Mouse (Mus musculus): ENCODE measurements around the gene Nppb. TPM values are rescaled to one million over a fixed set of nuclear protein-coding genes. Genes with fewer than 3 reads are reported as not detected.
A peak's percentile ranks its signal among the peaks of the same experiment; 100 is the strongest.

Nppb gene
- total RNA-seq, 2 experiments from 2014 or later = 204 to 360 TPM

DNA sequence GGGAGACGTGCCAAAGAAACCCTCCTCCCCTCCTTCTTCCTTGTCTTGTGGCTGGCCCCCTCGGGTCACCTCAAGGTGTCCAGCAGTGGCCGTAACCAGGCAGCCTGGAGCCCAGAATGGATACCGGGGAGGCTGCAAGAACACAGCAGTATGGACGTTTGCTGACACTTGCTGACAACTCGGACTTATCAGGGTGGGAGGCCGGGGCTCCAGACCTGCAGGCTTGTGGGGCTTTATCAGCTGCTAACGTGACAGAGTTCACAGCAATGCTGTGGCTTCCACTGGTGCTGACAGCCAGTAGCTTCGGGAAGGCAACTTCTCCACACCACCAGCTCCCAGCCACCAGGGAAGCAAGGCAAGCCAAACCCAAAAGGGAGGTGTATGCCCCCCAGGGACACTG is 16.3 kb upstream of the Nppb start:
- peak; percentile 52 to 70 for DNase-seq
- intact Hi-C loops (cut with DNase I) = no loop called here

DNA sequence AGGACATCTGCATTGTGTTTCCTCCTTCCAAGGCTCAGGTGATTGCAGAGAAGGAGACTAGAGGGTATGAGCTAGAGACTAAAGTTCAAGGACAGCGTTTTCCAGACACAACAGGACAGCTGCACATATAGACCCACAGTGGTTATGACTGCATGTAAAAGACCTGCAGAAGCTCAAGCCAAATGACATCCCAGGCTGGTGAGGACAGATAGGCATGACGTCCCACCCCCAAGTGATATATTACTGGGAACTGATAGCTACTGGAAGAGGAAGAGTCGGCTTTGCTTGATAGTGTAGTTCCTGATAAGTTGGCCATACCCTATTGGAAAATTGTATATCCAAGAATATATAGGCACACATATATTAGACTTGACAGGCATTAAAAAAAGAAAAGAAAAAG is 9.4 kb upstream of the Nppb start:
- intact Hi-C loops (cut with DNase I) = no loop called here
- no peak for DNase-seq

DNA sequence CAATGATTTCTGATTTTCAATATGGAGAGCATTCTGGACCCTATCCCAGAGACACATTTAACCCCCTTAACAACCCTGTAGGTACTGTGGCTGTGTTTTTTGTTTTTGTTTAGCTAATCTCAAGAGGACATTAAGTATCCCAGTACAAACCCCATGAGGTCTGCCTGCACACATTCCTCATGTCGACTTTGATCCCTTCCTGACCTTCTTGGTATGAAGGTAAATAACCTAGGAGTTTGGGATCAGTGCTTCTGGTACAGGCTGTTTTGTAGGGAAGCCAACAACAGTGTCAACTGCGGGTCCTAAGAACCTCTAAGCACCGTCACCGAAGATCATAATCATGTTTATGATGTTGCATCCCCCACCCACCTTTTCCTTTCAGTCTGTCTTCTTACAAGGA is 7.9 kb upstream of the Nppb start:
- intact Hi-C loops (cut with DNase I) = no loop called here
- no peak for DNase-seq

DNA sequence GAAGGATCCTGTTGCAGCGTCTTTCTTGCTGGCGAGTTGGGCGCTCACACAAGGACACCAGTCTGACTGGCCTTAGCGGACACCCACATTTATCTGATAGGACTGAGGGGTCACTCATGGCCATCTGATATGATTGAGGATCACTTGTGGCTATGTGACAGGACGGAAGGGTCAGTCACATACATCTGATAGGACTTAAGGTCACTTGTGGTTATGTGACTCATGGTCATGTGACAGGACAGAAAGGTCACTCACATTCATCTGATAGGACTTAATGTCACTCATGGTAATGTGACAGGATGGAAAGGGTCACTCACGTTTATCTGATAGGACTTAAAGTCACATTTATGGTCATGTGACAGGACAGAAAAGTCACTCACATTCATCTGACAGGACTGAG is 7.2 kb upstream of the Nppb start:
- intact Hi-C loops (cut with DNase I) = no loop called here
- DNase-seq = no peak

DNA sequence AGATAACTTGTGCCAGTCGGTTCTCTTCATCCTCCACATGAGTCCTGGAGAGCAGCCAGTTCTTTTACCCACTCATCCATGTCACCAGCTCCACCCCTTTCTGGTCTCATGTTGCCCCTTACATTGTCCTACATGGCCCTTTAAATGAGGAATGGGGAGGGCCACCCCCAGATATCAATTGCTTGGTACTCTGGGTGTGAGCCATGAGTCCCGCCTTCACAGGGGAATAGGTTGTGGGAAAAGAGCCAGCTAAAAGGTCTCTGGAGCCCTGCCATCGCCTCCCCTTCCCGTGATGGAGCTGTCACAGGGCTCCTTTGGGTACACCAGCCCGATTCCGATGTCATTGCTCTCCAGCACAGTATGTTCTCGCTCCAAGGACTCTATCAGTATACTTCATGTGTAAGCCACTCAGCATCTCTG is 6.1 kb upstream of the Nppb start:
- peak in 1 of 2 experiments; percentile 69 for DNase-seq
- intact Hi-C loops (cut with DNase I) = no loop called here

DNA sequence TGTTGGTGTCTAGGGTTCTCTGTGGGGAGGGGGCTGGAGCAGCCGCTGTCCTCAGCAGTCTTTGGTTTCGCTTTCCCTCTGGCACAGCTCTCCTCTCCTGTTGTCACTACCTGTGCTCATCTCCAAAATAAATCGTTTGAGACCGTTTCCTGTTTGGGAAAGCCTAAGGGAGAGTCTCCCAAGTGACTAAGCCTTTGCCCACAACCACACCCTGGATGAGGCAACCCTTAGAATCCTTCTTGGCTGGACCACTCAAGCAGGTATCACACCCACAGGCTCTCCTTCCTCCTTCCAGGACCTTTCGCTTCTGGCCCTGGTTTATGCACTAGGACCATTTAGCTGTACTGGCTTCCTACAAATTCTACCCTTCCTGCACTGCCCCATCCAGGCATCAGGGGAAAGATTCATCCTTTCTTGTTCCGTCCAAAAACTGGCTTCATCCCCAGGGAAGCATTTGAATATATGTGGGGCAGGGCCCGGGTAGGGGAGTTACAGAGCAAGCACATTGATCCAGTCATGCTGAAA is 8.0 kb downstream of the Nppb start:
- DNase-seq = no peak

DNA sequence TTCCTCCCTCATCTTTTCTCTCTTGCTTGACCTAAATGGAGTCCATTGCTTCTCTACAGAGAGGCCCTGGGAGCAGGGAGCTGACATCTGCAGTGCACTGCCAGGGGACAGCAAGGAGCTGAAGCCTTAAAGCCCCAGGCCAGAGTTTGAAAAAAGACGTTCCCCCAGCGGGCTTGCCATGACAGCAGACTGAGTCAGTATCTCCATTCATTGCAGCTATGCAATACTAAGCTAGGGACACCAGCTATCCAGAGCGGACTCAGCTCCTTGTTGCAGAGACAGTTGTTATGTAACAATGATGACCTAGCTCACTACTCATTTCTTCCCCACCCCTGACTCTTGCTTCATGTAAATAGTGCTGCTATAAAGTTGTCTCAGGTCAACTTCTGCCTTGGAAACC is 9.7 kb downstream of the Nppb start:
- no peak for DNase-seq
- intact Hi-C loops (cut with DNase I) = no loop called here

More for the DNA sequence above, 8.0 kb downstream of the Nppb start:
- intact Hi-C loops (cut with DNase I) = no loop called here

DNA sequence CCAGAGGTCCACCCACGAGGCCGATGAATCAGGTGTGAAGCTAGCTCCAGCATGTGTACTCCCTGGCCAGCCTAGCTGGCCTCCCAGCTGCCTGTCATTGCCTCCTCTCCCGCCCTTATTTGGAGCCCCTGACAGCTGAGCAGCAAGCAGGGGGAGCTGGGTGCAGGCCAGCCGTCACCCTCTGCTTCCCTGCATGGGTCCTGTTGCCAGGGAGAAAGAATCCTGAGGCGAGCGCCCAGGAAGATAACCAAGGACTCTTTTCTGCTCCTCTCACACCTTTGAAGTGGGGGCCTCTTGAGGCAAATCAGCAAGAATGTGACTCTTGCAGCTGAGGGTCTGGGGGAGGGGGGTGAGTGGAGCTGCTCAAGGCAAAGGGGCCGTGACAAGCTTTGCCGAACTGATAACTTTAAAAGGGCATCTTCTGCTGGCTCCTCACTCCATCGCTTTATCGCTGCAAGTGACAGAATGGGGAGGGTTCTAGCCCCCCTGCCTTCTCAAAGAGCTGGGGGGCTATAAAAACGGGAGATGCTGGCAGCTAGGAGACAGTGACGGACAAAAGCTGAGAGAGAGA is 14.7 kb downstream of the Nppb start, which contains the start of gene Nppa:
Gene Nppa (plus strand): TSS at position 521 of the 571 bp plus-strand sequence.
- peak; percentile 23 to 40 for DNase-seq
- intact Hi-C loops (cut with DNase I) = no loop called here

DNA sequence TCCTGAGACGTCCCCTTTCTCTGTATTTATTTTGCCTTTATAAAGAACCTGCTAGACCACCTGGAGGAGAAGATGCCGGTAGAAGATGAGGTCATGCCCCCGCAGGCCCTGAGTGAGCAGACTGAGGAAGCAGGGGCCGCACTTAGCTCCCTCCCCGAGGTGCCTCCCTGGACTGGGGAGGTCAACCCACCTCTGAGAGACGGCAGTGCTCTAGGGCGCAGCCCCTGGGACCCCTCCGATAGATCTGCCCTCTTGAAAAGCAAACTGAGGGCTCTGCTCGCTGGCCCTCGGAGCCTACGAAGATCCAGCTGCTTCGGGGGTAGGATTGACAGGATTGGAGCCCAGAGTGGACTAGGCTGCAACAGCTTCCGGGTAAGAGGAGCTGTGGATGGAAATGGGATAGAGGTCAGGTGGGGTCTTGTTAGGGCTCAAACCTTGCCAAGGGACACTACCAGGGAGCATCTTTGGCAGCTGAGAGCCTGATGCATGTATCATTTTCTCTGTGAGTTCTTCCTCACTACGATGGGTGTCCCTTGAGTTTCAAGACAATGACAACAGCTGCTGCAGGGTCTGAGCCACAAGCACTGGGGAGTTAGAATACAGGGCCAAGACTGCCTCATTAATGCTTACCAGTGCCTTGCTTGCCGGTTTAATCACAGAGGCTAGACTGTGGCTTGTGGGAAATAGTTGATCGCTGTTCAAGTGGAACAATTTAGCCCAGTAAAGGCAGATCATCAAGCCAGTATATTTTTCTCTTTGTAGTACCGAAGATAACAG is 15.6 kb downstream of the Nppb start:
- intact Hi-C loops (cut with DNase I) = no loop called here
- no peak for DNase-seq

DNA sequence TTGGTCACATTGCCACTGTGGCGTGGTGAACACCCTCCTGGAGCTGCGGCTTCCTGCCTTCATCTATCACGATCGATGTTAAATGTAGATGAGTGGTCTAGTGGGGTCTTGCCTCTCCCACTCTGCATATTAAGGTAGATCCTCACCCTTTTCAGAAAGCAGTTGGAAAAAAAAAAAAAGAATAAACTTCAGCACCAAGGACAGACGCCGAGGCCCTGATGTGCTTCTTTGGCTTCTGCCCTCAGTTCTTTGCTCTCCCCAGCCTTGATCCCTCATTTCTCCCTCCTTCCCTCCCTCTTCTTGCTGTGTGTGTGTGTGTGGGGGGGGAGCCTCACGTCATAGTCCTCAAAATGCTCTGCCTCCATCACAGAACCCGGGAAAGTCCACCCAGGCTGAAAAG is 16.3 kb downstream of the Nppb start:
- DNase-seq = peak in 1 of 2 experiments; percentile 33
- intact Hi-C loops (cut with DNase I) = no loop called here

DNA sequence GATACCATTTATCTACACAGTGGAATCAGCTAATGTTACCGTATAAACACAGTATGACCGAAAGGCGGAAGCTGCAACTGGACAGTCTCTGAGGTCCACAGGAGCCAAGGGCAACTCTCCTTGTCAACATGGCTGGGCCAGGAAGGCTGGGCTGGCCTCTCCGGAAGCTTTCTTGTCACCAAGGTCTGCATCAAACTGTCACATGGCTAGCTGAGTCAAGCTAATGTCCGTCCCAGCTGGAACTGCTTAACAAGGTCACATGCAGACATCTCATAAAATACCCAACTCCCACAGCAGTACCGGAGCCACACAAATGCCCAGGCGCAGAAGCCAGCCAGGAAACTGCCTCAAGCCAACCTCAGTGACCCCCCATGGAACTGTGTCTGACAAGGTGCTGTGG is 18.8 kb downstream of the Nppb start:
- DNase-seq = peak; percentile 16 to 46
- intact Hi-C loops (cut with DNase I) = no loop called here

DNA sequence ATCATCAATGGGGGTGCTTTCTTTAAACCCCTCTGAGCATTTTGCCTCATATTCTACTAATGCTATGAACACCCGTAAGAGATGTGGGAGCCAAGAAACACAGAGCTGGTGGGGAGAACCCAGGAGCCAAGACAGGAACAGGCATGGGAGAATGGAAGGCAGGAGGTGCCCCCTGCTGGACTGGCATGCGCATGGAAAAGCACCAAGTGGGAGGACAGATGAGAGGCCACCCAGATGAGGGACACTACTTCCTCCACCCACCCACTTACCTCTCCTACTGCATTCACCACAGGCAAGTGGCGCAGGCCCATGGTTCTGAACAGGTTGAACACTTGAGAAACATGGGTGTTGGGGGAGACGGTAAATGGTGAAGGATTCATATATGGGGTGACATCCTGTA is 22.8 kb downstream of the Nppb start:
- intact Hi-C loops (cut with DNase I) = loop anchor here (1.0 kb wide), 1 partner anchor 48 kb away; no protein-coding TSS in a partner anchor
- DNase-seq = peak; percentile 75 to 80

DNA sequence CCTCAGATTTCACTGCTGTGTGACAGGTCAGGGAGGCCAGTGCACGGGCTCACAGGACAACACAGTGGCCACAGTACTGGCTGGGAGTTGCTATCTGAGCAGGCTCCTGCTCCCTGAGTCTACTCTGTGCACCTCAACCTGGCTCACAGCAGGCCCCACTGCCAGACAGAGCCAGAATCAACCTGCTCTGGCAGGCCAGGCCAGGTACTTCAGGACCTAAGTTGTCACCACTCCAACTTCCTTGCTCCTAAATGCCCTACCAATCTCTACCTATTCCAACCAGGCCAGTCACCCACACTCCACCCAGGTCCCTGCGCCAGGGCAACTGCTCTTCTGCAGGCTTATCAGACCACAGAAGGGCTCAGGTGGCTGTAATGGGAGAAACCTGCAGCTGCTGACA is 24.1 kb downstream of the Nppb start:
- no peak for DNase-seq
- intact Hi-C loops (cut with DNase I) = no loop called here

DNA sequence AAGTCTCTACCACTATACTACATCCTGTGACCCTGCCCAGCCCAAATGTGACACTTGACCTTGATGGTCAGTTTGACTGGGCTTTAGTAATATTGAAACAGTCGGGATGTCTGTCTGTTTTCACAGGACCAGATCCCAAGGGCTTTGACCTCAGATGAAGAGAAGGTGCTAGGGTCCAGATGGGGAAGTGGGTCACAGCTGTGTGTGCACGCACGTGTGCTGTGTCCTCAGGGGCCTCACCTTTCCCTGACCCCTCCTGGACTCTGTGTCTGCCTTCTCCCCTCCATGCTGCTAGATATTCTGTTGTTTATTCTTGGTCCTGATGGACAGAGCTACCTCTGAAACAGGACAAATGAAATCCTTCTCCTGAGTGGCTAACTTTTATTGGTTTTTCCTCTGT is 25.7 kb downstream of the Nppb start:
- intact Hi-C loops (cut with DNase I) = no loop called here
- no peak for DNase-seq

DNA sequence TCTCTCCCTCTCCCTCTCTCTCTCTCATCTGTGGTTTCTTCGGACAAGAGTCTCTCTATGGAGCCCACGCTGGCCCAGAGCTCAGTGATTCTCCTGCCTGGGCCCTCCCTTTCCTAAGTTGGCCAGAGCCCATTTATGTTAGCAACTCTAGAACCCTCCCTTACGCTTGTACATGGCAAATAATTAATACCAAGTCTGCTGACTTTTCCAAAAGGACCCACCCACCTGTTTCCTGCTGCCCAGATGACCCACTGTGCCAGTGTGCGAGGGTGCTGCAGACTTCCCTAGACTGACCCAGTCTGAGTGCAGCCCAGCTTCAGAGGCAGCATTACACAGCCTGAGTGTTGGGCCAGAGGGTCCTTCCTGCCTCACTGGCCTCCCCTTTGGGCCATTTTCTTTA is 26.6 kb downstream of the Nppb start:
- intact Hi-C loops (cut with DNase I) = no loop called here
- DNase-seq = no peak

DNA sequence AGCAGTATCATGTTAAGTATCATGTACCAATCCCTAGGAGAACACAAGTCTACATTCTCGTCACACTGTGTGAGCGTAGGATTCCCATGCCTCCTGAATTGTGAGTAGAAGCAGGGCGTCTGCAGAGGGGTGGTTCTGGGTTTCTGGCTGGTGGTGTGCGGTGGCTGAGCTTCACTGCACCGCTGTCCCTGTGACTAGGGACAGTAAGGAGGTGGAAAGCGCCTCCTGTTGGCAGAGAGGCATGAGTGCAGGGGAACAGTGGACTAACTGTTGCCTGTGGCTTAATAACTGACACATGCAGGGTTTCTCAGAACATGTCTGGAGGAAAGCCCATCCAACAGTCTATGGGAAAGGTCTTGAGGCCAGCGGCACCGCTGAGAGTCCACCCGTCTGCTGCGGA is 29.8 kb downstream of the Nppb start:
- peak in 1 of 2 experiments; percentile 23 for DNase-seq

DNA sequence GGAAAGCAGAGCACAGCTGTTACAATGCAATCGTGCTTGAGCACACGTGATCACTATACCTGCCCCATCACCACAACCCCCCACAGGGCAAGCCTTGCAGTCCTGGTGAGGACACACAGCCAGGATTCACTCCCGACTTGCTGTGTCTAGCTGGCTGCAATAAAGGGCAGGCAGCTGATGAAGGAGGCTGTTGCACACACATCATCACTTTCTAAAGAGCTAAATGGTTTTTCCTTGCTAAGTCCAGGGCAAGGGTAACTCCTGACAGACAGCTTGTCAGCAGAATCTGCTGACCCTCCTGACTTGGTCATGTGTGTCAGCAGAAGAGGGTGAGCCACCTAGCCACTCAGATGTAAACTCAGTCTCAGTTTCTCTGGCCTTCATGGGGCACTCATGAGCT is 31.4 kb downstream of the Nppb start:
- no peak for DNase-seq
- intact Hi-C loops (cut with DNase I) = no loop called here

More for the DNA sequence above, 29.8 kb downstream of the Nppb start:
- intact Hi-C loops (cut with DNase I) = no loop called here

DNA sequence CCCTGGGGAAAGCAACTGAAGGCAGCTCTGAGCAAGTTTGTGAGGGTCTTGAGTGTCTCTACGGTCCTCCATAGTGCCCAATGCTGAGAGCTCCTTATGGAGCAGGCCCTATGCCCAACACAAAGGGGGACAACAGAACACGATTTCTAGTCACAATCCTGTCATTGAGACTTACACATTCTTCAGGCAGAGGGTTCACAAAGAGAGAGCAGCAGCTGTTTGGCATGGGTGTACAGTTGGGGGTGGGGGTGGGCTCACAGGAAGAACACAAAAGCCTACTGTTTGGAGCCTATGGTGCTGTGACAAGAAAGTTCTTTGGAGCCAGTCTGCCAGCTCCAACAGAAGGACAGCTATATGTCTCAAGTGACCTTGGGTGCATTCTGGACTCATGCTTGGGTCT is 32.8 kb downstream of the Nppb start:
- intact Hi-C loops (cut with DNase I) = no loop called here
- DNase-seq = no peak

DNA sequence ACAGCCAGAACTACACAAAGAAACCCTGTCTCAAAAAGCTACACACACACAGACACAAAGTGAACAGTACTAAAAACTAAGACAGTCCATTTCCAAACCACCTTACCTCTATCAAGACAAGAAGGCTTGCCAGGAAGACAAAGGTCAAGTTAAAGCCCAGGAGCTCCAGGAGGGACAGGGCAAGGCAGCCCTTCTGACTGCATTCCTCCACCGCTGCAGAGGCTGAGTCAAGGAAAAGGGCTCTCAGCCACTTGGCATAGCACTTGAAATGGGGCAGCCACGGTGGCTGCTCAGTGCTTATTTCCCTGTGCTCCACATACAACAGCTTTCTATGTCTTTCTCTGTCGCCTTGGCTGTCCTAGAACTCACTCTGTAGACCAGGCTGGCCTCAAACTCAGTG is 38.4 kb downstream of the Nppb start:
- DNase-seq = no peak
- intact Hi-C loops (cut with DNase I) = no loop called here

DNA sequence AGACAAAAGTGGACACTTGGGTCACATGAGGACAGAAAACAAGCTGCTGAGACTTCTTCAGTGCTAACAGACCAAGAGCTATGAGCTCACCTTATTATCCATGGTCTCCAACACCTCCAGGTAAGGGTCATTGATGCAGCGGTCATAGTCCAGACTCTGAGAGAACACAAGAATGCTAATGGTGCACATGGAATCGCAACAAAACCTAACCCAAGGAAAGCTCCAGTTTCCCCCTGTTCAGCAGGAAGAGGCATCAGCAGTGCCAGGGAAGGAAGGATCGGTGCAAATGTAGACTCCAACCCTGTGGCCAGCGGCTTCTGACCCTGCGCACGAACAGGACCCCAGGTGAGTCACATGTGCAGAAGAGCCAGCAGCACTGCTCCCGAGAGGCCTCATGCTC is 43.7 kb downstream of the Nppb start:
- intact Hi-C loops (cut with DNase I) = no loop called here
- DNase-seq = no peak

DNA sequence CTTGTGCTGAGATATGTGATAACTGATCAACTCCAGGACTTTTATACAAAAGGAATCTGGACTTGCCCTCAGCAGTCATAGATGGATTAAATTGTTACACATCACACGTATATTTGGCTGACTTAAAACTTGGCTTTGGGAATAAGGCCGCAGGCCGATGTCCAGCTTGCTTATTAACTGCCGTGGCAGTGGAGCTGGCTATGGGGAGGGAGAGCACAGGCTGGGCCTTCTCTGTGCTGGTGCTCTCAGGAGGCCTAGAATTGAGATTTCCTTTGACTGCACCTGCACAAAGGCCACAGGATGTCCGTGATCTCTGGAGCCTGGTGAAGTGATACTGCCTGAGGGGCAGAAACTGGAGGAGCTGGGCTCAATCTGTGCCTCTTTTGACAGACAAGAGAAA is 44.9 kb downstream of the Nppb start:
- no peak for DNase-seq
- intact Hi-C loops (cut with DNase I) = no loop called here

DNA sequence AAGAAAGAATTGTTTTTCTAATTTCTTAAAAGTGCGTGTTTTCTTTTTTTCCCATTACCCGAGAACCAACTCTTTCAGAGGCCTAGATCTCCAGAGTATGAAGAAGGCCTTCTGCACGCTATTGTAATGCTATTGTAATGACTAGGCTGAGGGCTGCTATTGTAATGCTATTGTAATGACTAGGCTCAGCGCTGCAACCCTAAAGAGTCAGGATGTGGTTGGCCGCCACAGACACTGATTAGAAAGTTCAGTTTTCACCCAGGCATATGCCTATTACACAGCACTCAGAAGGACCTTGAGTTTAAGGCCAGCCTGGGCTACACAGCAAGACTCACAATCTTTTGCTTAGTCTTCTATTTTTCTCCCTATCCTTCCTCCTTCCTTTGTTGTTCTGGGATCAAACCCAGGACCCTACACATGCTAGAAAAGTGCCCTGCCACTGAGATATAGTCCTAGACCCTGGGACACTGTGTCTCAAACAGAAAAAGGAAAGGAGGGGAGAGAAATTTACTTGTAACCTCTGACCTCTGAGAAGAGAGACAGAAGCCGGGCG is 48.3 kb downstream of the Nppb start:
- intact Hi-C loops (cut with DNase I) = no loop called here
- no peak for DNase-seq
